Mouse (Mus musculus) lung, embryonic 15.5 days (tissue): ENCODE results near the gene Ntn1. TPM values are rescaled to one million over a fixed set of nuclear protein-coding genes. Genes with fewer than 3 reads are reported as not detected.

Experiments used
- ATAC-seq: fragments of 200-750 bp; cut with Nextera tagmentation; 2 replicates; pipeline ENCODE4 v1.8.0; 2017; ENCODE audit warnings: moderate number of reproducible peaks, borderline replicate concordance; ENCODE audit not compliant: low FRiP score, low TSS enrichment; ENCODE audit errors: extremely low read depth
- H3K27ac ChIP-seq: fragments of 300-500 bp; sonication (generic); 2 replicates; pipeline ENCODE4 v1.5.1; 2015; ENCODE audit warnings: moderate library complexity, mild to moderate bottlenecking, inconsistent platforms
- H3K27me3 ChIP-seq: fragments of 300-500 bp; sonication (generic); 2 replicates; pipeline ENCODE4 v1.6.1; 2015; ENCODE audit warnings: inconsistent platforms
- H3K36me3 ChIP-seq: fragments of 300-500 bp; sonication (generic); 2 replicates; pipeline ENCODE4 v1.6.1; 2015; ENCODE audit warnings: inconsistent platforms
- H3K4me1 ChIP-seq: fragments of 300-500 bp; sonication (generic); 2 replicates; pipeline ENCODE4 v1.6.1; 2015; ENCODE audit warnings: inconsistent platforms
- H3K4me2 ChIP-seq: fragments of 300-500 bp; sonication (generic); 2 replicates; pipeline ENCODE4 v1.6.1; 2015; ENCODE audit warnings: inconsistent platforms, mild to moderate bottlenecking, moderate library complexity
- H3K4me3 ChIP-seq: fragments of 300-500 bp; sonication (generic); 2 replicates; pipeline ENCODE4 v1.5.1; 2015; ENCODE audit warnings: mild to moderate bottlenecking, inconsistent platforms
- H3K9ac ChIP-seq: fragments of 300-500 bp; sonication (generic); 2 replicates; pipeline ENCODE4 v1.6.1; 2015; ENCODE audit warnings: inconsistent platforms
- H3K9me3 ChIP-seq: fragments of 300-500 bp; sonication (generic); 2 replicates; pipeline ENCODE4 v1.6.1; 2016; ENCODE audit warnings: inconsistent platforms
- WGBS: fragments of 180-500 bp; shearing (Covaris S2); methylation state at CpG from one replicate; pipeline ENCODE4 v1.1.7; 2015; 5-methylcytosine and 5-hydroxymethylcytosine counted together
- polyA plus RNA-seq: library from polyadenylated mRNA; unstranded; fragments of >200 nt; fragmentation: Nextera tagmentation; extraction: Ambion mirVana; gene quantifications from 2 replicates; pipeline ENCODE4 v1.2.1, GENCODE M21; 2015

Ntn1 gene
- polyA plus RNA-seq, 1 experiment from 2014 or later, result 4.0 TPM

- H3K27ac ChIP-seq, result peak overlapping the region; percentile 77
- H3K27me3 ChIP-seq, result no peaks in the 10 kb centered on the region
- peaks cover 26% of the 10 kb centered on the region for H3K4me1 ChIP-seq
- H3K4me2 ChIP-seq, result no peak overlapping the region; the same call in 1 of the 2 replicates
- 57% methylated on average over 12 of the region's 12 CpGs for WGBS
- H3K9ac ChIP-seq, result no peak overlapping the region
- no peaks in the 10 kb centered on the region for H3K36me3 ChIP-seq
- no peak overlapping the region for H3K4me3 ChIP-seq
- H3K9me3 ChIP-seq, result no peaks in the 10 kb centered on the region
- ATAC-seq, result peak; percentile 41; the same call in 1 of the 2 replicates
These were observed 211.9 kb downstream of the Ntn1 start for GRCm38 (mm10) chr11:68188695-68189201.

- Histone ChIP-seq H3K4me2 (no peak overlapping the region), H3K9ac (no peak overlapping the region), H3K27me3 (no peaks in the 10 kb centered on the region), H3K4me3 (no peak overlapping the region), H3K27ac (no peak overlapping the region), H3K9me3 (no peaks in the 10 kb centered on the region), H3K36me3 (no peaks in the 10 kb centered on the region), H3K4me1 (peaks cover 21% of the 10 kb centered on the region)
- ATAC-seq, result peak; percentile 33; the same call in 1 of the 2 replicates
- 48% methylated on average over 8 of the region's 8 CpGs for WGBS
These were observed 213.4 kb downstream of the Ntn1 start for GRCm38 (mm10) chr11:68187242-68187641.

DNA sequence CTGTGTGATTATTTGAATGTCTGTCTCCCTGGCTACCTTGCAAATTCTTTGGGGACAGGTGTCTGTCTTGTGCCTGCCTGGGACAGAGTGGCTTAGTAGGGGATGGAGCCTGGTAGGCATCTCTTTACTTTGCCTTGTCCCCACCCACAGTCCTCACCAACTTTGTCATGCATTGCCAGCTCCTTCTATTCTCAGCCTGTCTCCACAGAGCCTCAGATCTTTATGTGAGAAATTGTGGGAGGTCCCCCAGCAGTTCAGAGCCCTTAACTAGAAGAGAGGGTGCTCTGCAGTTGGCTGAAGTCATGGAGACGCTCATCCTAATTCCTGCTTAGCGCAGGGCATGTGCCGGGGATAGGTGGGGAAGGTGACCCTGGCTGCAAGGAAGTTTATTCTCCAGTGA lies 215.0 kb downstream of the Ntn1 start:
- H3K27ac ChIP-seq, result no peak overlapping the region
- no peaks in the 10 kb centered on the region for H3K9me3 ChIP-seq
- no peak overlapping the region for H3K9ac ChIP-seq
- ATAC-seq, result no peak
- 87% methylated on average over 3 of the region's 3 CpGs for WGBS
- H3K27me3 ChIP-seq, result no peaks in the 10 kb centered on the region
- H3K36me3 ChIP-seq, result no peaks in the 10 kb centered on the region
- peaks cover 21% of the 10 kb centered on the region for H3K4me1 ChIP-seq
- no peak overlapping the region for H3K4me2 ChIP-seq
- no peak overlapping the region for H3K4me3 ChIP-seq

DNA sequence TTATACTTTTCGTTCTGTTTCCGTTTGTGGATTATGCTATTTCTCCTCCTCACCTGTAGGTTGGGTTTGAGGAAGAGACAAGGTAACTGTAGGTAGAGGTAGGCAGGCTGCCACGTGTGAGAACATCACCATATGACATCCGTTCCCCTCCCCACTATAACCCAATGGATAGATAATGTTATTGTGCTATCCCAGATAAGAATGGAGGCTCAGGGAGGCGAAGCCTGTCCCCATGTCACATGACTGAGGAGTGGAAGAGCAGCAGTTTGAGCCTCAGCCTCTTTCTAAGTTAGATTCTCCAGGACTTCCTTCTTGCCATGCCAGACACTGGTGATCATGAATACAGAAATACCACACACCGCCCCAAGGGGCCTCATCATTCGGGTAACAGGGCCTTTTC lies 223.2 kb downstream of the Ntn1 start:
- ATAC-seq, result no peak
- peaks cover 17% of the 10 kb centered on the region; the same call in 1 of the 2 replicates for H3K4me1 ChIP-seq
- no peak overlapping the region for H3K4me3 ChIP-seq
- no peaks in the 10 kb centered on the region for H3K27me3 ChIP-seq
- no peak overlapping the region for H3K9ac ChIP-seq
- no peak overlapping the region for H3K4me2 ChIP-seq
- no peak overlapping the region for H3K27ac ChIP-seq
- H3K9me3 ChIP-seq, result no peaks in the 10 kb centered on the region
- H3K36me3 ChIP-seq, result no peaks in the 10 kb centered on the region
- 88% methylated on average over 7 of the region's 7 CpGs for WGBS

DNA sequence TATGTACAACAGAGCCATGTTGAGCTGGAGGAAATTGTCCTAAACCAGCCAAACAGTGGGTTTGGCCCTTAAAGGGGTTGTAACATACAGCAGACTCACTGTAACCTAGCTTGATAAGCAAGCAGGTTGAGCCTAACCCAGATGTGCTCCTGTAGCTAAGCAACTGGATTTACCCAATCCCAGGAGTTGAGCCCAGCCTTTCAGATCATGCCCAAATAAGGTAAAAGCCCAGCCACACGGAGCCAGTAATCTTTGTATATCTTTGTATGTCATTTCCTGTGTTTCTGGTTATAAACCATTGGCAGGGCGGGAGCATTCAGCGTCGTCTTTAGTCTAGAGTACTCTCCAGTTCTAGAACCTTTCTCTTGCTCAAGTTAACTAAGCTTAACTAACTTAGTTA lies 224.1 kb downstream of the Ntn1 start:
- H3K4me2 ChIP-seq, result no peak overlapping the region
- no peaks in the 10 kb centered on the region for H3K27me3 ChIP-seq
- H3K4me3 ChIP-seq, result no peak overlapping the region
- H3K4me1 ChIP-seq, result peaks cover 22% of the 10 kb centered on the region; the same call in 1 of the 2 replicates
- no peak overlapping the region for H3K27ac ChIP-seq
- WGBS, result 54% methylated on average over 4 of the region's 4 CpGs
- no peak overlapping the region for H3K9ac ChIP-seq
- H3K9me3 ChIP-seq, result no peaks in the 10 kb centered on the region
- ATAC-seq, result no peak
- no peaks in the 10 kb centered on the region for H3K36me3 ChIP-seq

- no peaks in the 10 kb centered on the region for H3K36me3 ChIP-seq
- peak; percentile 64; the same call in 1 of the 2 replicates for ATAC-seq
- no peak overlapping the region for H3K4me2 ChIP-seq
- H3K27me3 ChIP-seq, result no peaks in the 10 kb centered on the region
- peaks cover 33% of the 10 kb centered on the region for H3K4me1 ChIP-seq
- no peak overlapping the region for H3K4me3 ChIP-seq
- 44% methylated on average over 4 of the region's 4 CpGs for WGBS
- no peaks in the 10 kb centered on the region for H3K9me3 ChIP-seq
- peak overlapping the region; percentile 53 for H3K27ac ChIP-seq
- H3K9ac ChIP-seq, result no peak overlapping the region
These were observed 228.0 kb downstream of the Ntn1 start for GRCm38 (mm10) chr11:68172648-68173045.

DNA sequence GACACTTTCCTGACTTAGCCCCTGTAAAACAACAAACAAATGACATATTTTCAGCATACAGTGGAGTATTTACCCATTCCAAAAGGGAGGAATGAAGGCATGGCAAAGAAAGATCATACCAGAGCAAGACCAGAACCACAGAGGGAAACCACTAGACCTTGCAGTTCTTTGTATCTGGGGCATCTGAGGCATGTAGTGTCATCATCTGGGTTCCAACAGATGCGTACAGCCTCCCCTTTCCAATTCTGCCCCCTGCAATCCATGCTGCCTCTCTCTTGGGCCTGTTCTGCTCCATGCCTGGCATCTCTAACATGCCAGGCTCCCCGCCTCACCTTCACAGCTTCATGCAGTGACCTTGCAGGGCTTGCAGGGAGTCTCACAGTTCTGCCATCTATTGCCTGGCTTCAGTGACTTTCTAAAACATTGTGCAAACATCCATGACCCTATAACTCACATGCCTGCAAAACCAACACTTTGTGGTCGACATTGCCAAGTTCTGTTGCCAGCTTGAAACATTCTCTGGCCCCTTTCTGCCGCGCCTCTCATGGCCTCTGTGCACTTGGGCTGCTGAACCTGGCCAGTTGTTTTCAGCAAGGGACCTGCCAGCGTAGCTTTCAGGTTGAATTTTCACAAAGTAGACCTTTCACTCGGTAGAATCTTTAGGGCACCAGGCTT lies 228.5 kb downstream of the Ntn1 start:
- Histone ChIP-seq H3K27me3 (no peaks in the 10 kb centered on the region), H3K36me3 (no peaks in the 10 kb centered on the region), H3K9me3 (no peaks in the 10 kb centered on the region), H3K4me1 (peaks cover 33% of the 10 kb centered on the region), H3K4me2 (no peak overlapping the region), H3K9ac (no peak overlapping the region), H3K27ac (peak overlapping the region; percentile 53; the same call in 1 of the 2 replicates), H3K4me3 (no peak overlapping the region)
- no peak for ATAC-seq
- 73% methylated on average over 7 of the region's 7 CpGs for WGBS

DNA sequence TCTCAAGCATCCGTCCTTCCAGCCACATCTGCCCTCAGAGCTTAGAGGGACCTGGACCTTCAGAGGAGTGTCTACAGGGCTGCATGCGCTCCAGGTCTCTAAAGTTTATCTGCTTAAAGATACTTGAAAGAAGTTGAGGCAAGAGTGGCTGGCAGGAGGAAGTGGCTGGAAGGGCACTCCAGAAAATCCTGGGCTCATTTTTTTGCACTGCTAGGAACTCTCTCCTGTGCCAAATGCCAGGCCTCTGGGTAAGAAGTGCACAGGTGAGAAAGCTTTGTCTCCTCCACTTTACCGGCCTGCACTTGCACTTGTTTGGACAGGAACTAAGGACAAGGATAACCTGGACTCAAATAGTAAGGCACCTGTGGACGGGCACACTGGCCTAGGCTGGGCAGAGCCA lies 232.2 kb downstream of the Ntn1 start:
- Histone ChIP-seq H3K27ac (peak overlapping the region; percentile 65), H3K4me2 (no peak overlapping the region), H3K4me1 (peaks cover 21% of the 10 kb centered on the region), H3K9ac (no peak overlapping the region), H3K9me3 (no peaks in the 10 kb centered on the region), H3K27me3 (no peaks in the 10 kb centered on the region), H3K36me3 (no peaks in the 10 kb centered on the region), H3K4me3 (no peak overlapping the region)
- 67% methylated on average over 4 of the region's 4 CpGs for WGBS
- ATAC-seq, result 0 out of 2 replicates have a peak, but pooled peaks have one; percentile 39

DNA sequence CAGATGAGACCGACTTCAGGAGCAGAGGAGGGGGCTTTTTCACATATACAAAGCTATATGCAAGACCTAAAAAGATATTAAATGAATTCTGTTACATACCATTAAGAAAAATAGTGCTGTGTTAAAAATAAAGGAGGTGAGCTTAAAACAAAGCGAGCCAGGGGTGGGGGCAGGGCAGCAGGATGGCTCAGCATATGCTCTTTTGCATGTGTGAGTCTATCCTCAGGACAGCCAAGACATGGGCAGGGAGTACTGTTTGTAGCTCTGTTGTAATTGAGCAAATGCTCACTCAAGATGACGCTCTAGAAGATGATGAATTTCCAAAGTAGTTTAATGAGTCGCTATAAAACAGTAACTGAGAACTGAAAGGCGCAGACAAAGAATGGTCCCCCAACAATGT lies 236.2 kb downstream of the Ntn1 start:
- no peak for ATAC-seq
- Histone ChIP-seq H3K36me3 (no peaks in the 10 kb centered on the region), H3K27me3 (no peaks in the 10 kb centered on the region), H3K9me3 (no peaks in the 10 kb centered on the region), H3K4me1 (peaks cover 11% of the 10 kb centered on the region; the same call in 1 of the 2 replicates), H3K4me3 (no peak overlapping the region), H3K27ac (no peak overlapping the region), H3K9ac (no peak overlapping the region), H3K4me2 (no peak overlapping the region)
- 82% methylated on average over 5 of the region's 5 CpGs for WGBS

GRCm38 (mm10) chr11:68159867-68160266 lies 240.8 kb downstream of the Ntn1 start:
- no peaks in the 10 kb centered on the region for H3K9me3 ChIP-seq
- no peak overlapping the region for H3K9ac ChIP-seq
- H3K36me3 ChIP-seq, result no peaks in the 10 kb centered on the region
- 75% methylated on average over 4 of the region's 4 CpGs for WGBS
- no peak overlapping the region for H3K4me3 ChIP-seq
- no peaks in the 10 kb centered on the region for H3K4me1 ChIP-seq
- ATAC-seq, result no peak
- H3K4me2 ChIP-seq, result no peak overlapping the region
- no peaks in the 10 kb centered on the region for H3K27me3 ChIP-seq
- no peak overlapping the region for H3K27ac ChIP-seq
